Mouse (Mus musculus) hindbrain, embryonic 12.5 days (tissue): ENCODE measurements around the gene Il23a. TPM values are rescaled to one million over a fixed set of nuclear protein-coding genes. Genes with fewer than 3 reads are reported as not detected.
"Not testable (repeated sequence)": the region's sequence is repeated elsewhere in the genome, so short reads cannot be mapped to it uniquely, and the experiment has no call there.

ENCODE experiments used
- ATAC-seq: fragments of 200-750 bp; cut with Nextera tagmentation; 2 replicates; pipeline ENCODE4 v1.8.0; 2017; ENCODE audit warnings: moderate TSS enrichment; ENCODE audit not compliant: low FRiP score
- H3K27ac ChIP-seq: fragments of 300-500 bp; sonication (generic); 2 replicates; pipeline ENCODE4 v1.5.1; 2016; ENCODE audit warnings: mild to moderate bottlenecking
- H3K27me3 ChIP-seq: fragments of 300-500 bp; sonication (generic); 2 replicates; pipeline ENCODE4 v1.6.1; 2016; ENCODE audit warnings: mild to moderate bottlenecking
- H3K36me3 ChIP-seq: fragments of 300-500 bp; sonication (generic); 2 replicates; pipeline ENCODE4 v1.6.1; 2016; ENCODE audit warnings: mild to moderate bottlenecking
- H3K4me1 ChIP-seq: fragments of 300-500 bp; sonication (generic); 2 replicates; pipeline ENCODE4 v1.6.1; 2016
- H3K4me2 ChIP-seq: fragments of 300-500 bp; sonication (generic); replicated peaks from 2 replicates; pipeline ENCODE4 v1.6.1; 2016; ENCODE audit warnings: mild to moderate bottlenecking
- H3K4me3 ChIP-seq: fragments of 300-500 bp; sonication (generic); 2 replicates; pipeline ENCODE4 v1.5.1; 2016; ENCODE audit warnings: mild to moderate bottlenecking
- H3K9ac ChIP-seq: fragments of 300-500 bp; sonication (generic); 2 replicates; pipeline ENCODE4 v1.6.1; 2016; ENCODE audit warnings: mild to moderate bottlenecking, moderate library complexity
- H3K9me3 ChIP-seq: fragments of 300-500 bp; sonication (generic); replicated peaks from 2 replicates; pipeline ENCODE4 v1.6.1; 2016; ENCODE audit warnings: mild to moderate bottlenecking
- WGBS: fragments of 180-500 bp; shearing (Covaris S2); methylation state at CpG from one replicate; pipeline ENCODE4 v1.1.7; 2016; 5-methylcytosine and 5-hydroxymethylcytosine counted together
- polyA plus RNA-seq: library from polyadenylated mRNA; unstranded; fragments of >200 nt; fragmentation: Nextera tagmentation; extraction: Ambion mirVana; gene quantifications from 2 replicates; pipeline ENCODE4 v1.2.1, GENCODE M21; 2016

The Il23a gene
- polyA plus RNA-seq, 1 experiment from 2014 or later, result not detected

DNA sequence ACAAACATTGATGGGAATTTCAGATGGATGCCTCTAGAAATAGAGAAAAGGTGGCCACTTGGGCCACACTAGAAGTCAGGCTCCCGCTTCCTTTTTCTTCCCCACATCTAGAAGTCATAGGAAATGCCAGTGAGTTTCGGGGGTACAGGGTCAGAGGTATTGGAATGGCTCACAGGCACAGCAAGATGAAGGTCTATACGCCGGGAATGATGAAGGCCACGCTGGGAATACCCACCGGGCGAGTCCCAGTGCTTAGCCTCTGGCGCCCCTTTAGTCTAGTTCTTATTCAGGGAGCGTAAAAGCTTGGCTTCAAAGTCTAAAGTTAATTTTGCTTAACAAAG, 4.2 kb upstream of the Il23a start:
- Histone ChIP-seq H3K4me2 (peak overlapping the region; percentile 66), H3K4me3 (peak overlapping the region; percentile 56), H3K9me3 (no peaks in the 10 kb centered on the region), H3K27ac (peak overlapping the region; percentile 97), H3K27me3 (0 out of 2 replicates have a peak, but pooled peaks cover 3% of the 10 kb centered on the region), H3K4me1 (peaks cover 16% of the 10 kb centered on the region), H3K9ac (peak overlapping the region; percentile 86), H3K36me3 (0 out of 2 replicates have a peak, but pooled peaks cover under 1% of the 10 kb centered on the region)
- peak; percentile 51 for ATAC-seq
- WGBS, result 3% methylated on average over 9 of the region's 9 CpGs

GRCm38 (mm10) chr10:128302357-128302756, 3.8 kb upstream of the Il23a start:
- peak overlapping the region; percentile 86 for H3K9ac ChIP-seq
- peak overlapping the region; percentile 97 for H3K27ac ChIP-seq
- WGBS, result 36% methylated on average over 3 of the region's 3 CpGs
- H3K27me3 ChIP-seq, result peaks cover 3% of the 10 kb centered on the region; the same call in 1 of the 2 replicates
- peaks cover 16% of the 10 kb centered on the region for H3K4me1 ChIP-seq
- no peak for ATAC-seq
- H3K4me2 ChIP-seq, result peak overlapping the region; percentile 66
- H3K4me3 ChIP-seq, result peak overlapping the region; percentile 56
- no peaks in the 10 kb centered on the region for H3K9me3 ChIP-seq
- H3K36me3 ChIP-seq, result no peaks in the 10 kb centered on the region

- ATAC-seq, result no peak
- no peak overlapping the region for H3K4me3 ChIP-seq
- H3K27ac ChIP-seq, result no peak overlapping the region
- H3K4me2 ChIP-seq, result no peak overlapping the region
- WGBS, result 77% methylated on average over 6 of the region's 6 CpGs
- no peaks in the 10 kb centered on the region for H3K36me3 ChIP-seq
- peaks cover 3% of the 10 kb centered on the region; the same call in 1 of the 2 replicates for H3K27me3 ChIP-seq
- no peak overlapping the region for H3K9ac ChIP-seq
- peaks cover 9% of the 10 kb centered on the region for H3K4me1 ChIP-seq
- no peaks in the 10 kb centered on the region for H3K9me3 ChIP-seq
Observed at GRCm38 (mm10) chr10:128298243-128298642, 309 bp downstream of the Il23a start.

GRCm38 (mm10) chr10:128297622-128298021, 930 bp downstream of the Il23a start:
- ATAC-seq, result no peak
- no peak overlapping the region for H3K9ac ChIP-seq
- no peak overlapping the region for H3K4me3 ChIP-seq
- peaks cover 5% of the 10 kb centered on the region; the same call in 1 of the 2 replicates for H3K36me3 ChIP-seq
- H3K4me1 ChIP-seq, result peaks cover 9% of the 10 kb centered on the region
- H3K4me2 ChIP-seq, result no peak overlapping the region
- no peak overlapping the region for H3K27ac ChIP-seq
- WGBS, result 87% methylated on average over 11 of the region's 11 CpGs
- H3K27me3 ChIP-seq, result peaks cover 3% of the 10 kb centered on the region; the same call in 1 of the 2 replicates
- H3K9me3 ChIP-seq, result no peaks in the 10 kb centered on the region

DNA sequence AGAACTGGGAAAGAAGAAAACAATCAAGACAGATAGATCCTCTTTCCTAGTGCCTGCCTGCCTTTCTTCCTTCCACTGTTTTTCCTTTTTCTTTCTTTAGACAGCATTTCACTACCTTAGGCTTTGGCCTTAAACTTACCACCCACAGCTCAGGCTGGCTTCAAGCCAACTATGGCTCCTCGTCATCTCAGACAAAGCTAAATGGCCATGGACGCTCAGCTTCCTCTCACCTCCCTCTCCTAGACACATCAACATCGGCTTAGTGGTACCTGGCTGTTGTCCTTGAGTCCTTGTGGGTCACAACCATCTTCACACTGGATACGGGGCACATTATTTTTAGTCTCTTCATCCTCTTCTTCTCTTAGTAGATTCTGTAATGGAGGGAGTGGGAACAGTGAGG, 1.3 kb downstream of the Il23a start:
- H3K4me3 ChIP-seq, result no peak overlapping the region

GRCm38 (mm10) chr10:128296370-128297090, 2.0 kb downstream of the Il23a start:
- H3K4me1 ChIP-seq, result peaks cover 3% of the 10 kb centered on the region; the same call in 1 of the 2 replicates
- no peak overlapping the region for H3K9ac ChIP-seq
- WGBS, result 69% methylated on average over 13 of the region's 13 CpGs
- no peak overlapping the region for H3K4me2 ChIP-seq
- no peaks in the 10 kb centered on the region for H3K9me3 ChIP-seq
- peaks cover 3% of the 10 kb centered on the region; the same call in 1 of the 2 replicates for H3K27me3 ChIP-seq
- no peak overlapping the region for H3K27ac ChIP-seq
- H3K4me3 ChIP-seq, result no peak overlapping the region
- peaks cover 14% of the 10 kb centered on the region for H3K36me3 ChIP-seq
- no peak for ATAC-seq

More for the DNA sequence above, 1.3 kb downstream of the Il23a start:
- no peak overlapping the region for H3K9ac ChIP-seq
- peaks cover 5% of the 10 kb centered on the region for H3K4me1 ChIP-seq
- peaks cover 9% of the 10 kb centered on the region; the same call in 1 of the 2 replicates for H3K36me3 ChIP-seq
- 75% methylated on average over 4 of the region's 4 CpGs for WGBS
- H3K27ac ChIP-seq, result no peak overlapping the region
- no peak for ATAC-seq
- no peaks in the 10 kb centered on the region for H3K9me3 ChIP-seq
- peaks cover 3% of the 10 kb centered on the region; the same call in 1 of the 2 replicates for H3K27me3 ChIP-seq
- H3K4me2 ChIP-seq, result no peak overlapping the region

GRCm38 (mm10) chr10:128290594-128290993, 8.0 kb downstream of the Il23a start:
- WGBS, result 88% methylated on average over 1 of the region's 1 CpGs
- ATAC-seq, H3K27me3 ChIP-seq, H3K4me3 ChIP-seq, H3K4me2 ChIP-seq, H3K9me3 ChIP-seq, H3K9ac ChIP-seq, H3K27ac ChIP-seq, H3K4me1 ChIP-seq: not testable (repeated sequence)
- peaks cover 55% of the 10 kb centered on the region for H3K36me3 ChIP-seq

DNA sequence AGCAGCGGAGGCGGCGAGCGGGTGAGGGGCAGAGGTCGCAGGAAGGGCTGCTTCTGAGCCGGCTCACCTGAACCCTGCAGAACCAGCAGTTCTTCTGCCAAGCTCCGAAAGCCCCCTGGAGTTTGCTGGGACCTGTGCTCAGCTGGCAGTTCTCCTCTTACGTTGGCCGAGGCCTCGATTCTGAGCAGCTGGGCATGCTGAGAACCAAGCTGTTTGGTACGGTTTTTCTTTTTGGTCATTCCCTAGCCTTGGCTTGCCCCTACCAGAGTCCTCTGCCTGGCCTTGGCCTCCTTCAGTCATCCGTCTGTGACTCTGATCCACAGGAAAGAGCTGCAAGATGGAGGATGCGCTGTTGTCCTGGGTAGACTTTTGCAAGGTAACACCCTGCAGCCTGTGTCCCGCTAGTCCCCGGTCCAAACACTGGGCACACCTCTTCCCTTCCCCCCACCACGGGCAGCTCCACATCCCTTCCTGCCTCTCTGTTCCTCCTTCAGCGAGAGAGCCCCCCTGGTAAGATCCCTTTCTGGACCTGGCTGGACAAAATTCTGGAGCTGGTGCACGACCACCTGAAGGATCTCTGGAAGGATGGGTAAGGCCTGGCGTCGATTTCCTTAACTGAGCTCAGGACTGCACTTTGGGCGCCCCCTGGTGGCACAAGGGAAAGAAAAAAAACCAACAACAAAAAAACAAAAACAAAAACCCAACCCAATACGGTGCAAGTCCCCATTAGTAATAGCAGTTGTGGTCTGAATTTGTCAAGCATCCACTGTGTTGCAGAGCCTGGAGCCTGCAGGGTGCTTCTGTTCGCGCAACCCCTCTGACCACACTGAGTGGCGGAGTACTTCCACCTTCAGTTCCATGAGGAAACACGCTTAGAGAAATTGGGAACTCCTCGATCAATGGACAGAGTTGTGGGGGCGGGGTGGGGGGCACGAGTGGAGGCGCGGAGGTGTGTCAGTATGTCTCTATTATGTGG, 14.7 kb downstream of the Il23a start:
- H3K4me2 ChIP-seq, result no peak overlapping the region
- 68% methylated on average over 31 of the region's 31 CpGs for WGBS
- peak; percentile 52; the same call in 1 of the 2 replicates for ATAC-seq
- no peaks in the 10 kb centered on the region for H3K9me3 ChIP-seq
- H3K9ac ChIP-seq, result no peak overlapping the region; the same call in 1 of the 2 replicates
- H3K4me1 ChIP-seq, result no peaks in the 10 kb centered on the region
- H3K4me3 ChIP-seq, result no peak overlapping the region
- H3K27ac ChIP-seq, result no peak overlapping the region
- no peaks in the 10 kb centered on the region for H3K27me3 ChIP-seq
- H3K36me3 ChIP-seq, result peaks cover 77% of the 10 kb centered on the region

DNA sequence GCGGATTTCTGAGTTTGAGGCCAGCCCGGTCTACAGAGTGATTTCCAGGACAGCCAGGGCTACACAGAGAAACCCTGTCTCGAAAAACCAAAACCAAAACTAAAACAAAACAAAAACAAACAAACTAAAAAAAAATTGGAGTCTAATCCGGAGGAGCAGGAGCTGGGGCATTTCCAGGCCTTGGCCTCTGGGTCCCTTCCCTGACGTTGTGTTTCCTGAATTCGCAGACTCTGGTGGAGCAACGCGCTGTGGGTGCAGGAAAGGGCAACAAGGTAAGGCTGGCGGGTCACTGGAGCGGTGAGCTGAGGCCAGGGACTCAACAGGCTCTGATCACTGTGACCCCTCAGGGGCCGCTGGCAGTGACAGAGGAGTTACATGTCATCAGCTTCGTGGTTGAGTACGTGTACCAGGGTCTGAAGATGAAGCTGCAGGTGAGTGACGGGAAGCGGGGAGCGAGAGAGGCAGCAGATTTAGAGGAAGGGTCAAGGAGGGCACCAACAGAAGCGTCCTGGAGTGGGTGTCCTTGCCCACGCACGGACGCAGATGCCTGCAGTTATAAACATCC, 15.6 kb downstream of the Il23a start:
- no peak for ATAC-seq
- Histone ChIP-seq H3K27ac (no peak overlapping the region), H3K9me3 (no peaks in the 10 kb centered on the region), H3K36me3 (peaks cover 74% of the 10 kb centered on the region), H3K4me2 (no peak overlapping the region), H3K9ac (no peak overlapping the region), H3K27me3 (no peaks in the 10 kb centered on the region), H3K4me1 (no peaks in the 10 kb centered on the region), H3K4me3 (no peak overlapping the region)
- WGBS, result 89% methylated on average over 20 of the region's 20 CpGs

DNA sequence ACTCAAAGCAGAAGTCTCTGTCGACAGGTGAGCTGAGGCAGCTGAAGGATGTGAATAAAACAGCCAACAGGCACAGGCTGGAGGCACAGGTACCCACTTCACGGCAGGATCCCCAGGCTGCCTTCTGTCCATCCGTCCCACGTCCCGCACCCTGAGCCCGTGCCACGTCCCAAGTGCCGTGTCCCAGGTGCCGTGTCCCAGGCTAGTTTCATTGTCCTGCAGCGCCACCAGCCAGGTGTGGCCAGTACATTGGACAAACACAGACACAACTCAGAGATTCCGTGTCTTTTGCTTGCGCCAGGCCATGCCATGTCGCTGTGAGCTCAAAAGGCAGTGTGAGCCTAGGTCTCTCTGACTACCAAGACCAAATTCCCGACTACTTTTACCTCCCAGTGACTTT, 16.9 kb downstream of the Il23a start:
- Histone ChIP-seq H3K4me2 (no peak overlapping the region), H3K27me3 (no peaks in the 10 kb centered on the region), H3K36me3 (peaks cover 77% of the 10 kb centered on the region), H3K27ac (no peak overlapping the region), H3K4me3 (no peak overlapping the region), H3K4me1 (no peaks in the 10 kb centered on the region), H3K9me3 (no peaks in the 10 kb centered on the region), H3K9ac (no peak overlapping the region)
- no peak for ATAC-seq
- WGBS, result 95% methylated on average over 14 of the region's 14 CpGs

DNA sequence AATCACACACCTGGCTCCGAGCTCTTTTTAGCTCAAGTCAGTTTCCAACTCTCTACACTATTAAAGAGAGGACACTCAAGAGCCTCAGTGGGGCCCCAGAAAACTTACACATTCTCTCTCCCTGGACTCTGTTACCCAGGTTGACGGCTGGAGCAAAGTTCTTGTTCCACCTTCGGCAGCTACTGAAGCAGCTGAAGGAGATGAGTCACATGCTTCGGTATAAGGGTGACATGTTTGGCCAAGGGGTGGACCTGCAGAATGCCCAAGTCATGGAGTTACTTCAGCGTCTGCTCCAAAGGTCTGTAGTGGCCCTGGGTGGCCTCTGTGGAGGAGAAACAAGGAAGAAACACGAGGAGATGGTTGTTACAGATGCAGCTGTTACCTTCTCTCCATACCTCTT, 17.6 kb downstream of the Il23a start:
- WGBS, result 91% methylated on average over 6 of the region's 6 CpGs
- Histone ChIP-seq H3K27me3 (no peaks in the 10 kb centered on the region), H3K27ac (no peak overlapping the region), H3K36me3 (peaks cover 72% of the 10 kb centered on the region), H3K4me3 (no peak overlapping the region), H3K9me3 (no peaks in the 10 kb centered on the region), H3K4me2 (no peak overlapping the region), H3K9ac (no peak overlapping the region), H3K4me1 (no peaks in the 10 kb centered on the region)
- ATAC-seq, result no peak

DNA sequence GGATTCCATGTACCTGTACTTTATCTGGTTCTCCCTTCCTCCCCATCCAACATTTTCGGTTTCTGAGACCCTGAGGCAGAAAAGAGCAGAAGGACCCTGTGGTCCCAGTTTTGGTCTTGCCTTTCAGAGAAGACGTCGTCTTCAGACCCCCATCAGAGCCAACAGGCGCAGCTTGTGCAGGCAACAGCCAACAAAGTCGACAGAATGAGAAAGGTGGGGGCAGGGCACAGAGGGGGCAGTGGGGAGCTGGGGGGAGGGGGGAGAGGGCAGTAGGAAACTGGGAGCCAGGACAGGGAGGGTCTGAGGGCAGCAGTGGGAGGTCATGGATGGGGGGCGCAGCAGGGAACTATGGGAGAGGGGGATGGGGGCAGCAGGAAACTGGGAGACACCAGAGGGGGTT, 20.4 kb downstream of the Il23a start:
- Histone ChIP-seq H3K36me3 (peaks cover 48% of the 10 kb centered on the region), H3K27ac (no peak overlapping the region), H3K27me3 (no peaks in the 10 kb centered on the region), H3K9me3 (no peaks in the 10 kb centered on the region), H3K9ac (no peak overlapping the region), H3K4me2 (no peak overlapping the region), H3K4me3 (no peak overlapping the region), H3K4me1 (no peaks in the 10 kb centered on the region)
- no peak for ATAC-seq
- 55% methylated on average over 6 of the region's 6 CpGs for WGBS
